ENCODE assay signal across 35 mouse cellular contexts in the genomic region with DNA sequence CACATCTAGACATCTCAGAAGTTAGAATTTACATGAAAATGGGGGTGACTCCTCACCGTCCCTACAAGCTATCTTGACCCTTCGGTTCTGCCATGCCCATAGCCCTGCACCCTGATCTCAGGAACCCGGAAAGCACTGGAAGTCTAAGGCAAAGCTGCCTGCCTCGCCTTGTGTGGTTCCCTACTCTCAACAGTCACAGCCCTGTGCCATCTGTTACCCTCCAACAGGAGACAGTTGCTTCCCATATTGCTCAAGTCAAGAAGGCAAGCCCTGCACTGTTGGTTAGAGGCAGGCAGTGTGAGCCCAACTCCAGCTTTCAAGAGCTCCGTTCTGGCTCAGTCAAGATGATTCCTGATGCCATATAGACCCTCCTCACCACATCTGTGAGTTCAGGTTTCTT. TPM values are rescaled to one million over a fixed set of nuclear protein-coding genes. Genes with fewer than 3 reads are reported as not detected.
A peak's percentile ranks its signal among the peaks of the same experiment; 100 is the strongest.
DNase-seq lines count a peak whose midpoint lies in the region; TF ChIP-seq lines count a peak whose summit lies in the region.
"Had no signal": no experiment of that assay in that cellular context is flagged by ENCODE, and none has a peak within 500 bp of the region (broad histone marks: within the 10 kb centered on the region; RNA-seq: fewer than 3 reads in every experiment).

No protein-coding gene starts in this region.

- H3K4me3 ChIP-seq in cerebellum, adult 2 months (replicated peaks; ENCODE audit: insufficient read depth, low read depth, low read length) = no peak overlapping the region
- H3K4me3 ChIP-seq: embryonic facial prominence, embryonic 13.5 days; forebrain, embryonic 10.5 days; heart, adult 2 months; heart, embryonic 13.5 days; kidney, embryonic 15.5 days; layer of hippocampus, adult 2 months; limb, embryonic 15.5 days had no signal

- no peaks in the 10 kb centered on the region for H3K27me3 ChIP-seq in cerebellum, adult 2 months (ENCODE audit: control insufficient read depth, insufficient read depth, low read length)

- H3K4me1 ChIP-seq in cerebellum, adult 2 months (ENCODE audit: control insufficient read depth, insufficient read depth, low read length) = peaks cover 24% of the 10 kb centered on the region

- no peak for TF ChIP-seq CTCF in cerebellum, adult 2 months (IDR thresholded peaks at IDR 0.05; ENCODE audit: borderline replicate concordance, insufficient read depth, low read depth, low read length)

- DNase-seq in layer of hippocampus, adult 9-11 months = peak; percentile 54
- DNase-seq in layer of hippocampus, postnatal 10 days (ENCODE audit: low spot score in 2 of 2) = no peak
- peak; percentile 65 to 77 for DNase-seq in cerebellum, adult 2 months
- DNase-seq in cerebellum, postnatal 14 days = peak; percentile 36 to 54
- DNase-seq in retina, embryonic 14.5 days (ENCODE audit: low spot score) = no peak
- DNase-seq in adrenal gland, postnatal 36 days = no peak
- DNase-seq: adrenal gland, adult 2 months; B cell, adult 2 months; gastrocnemius, postnatal 36 days; heart, adult 2 months; heart, postnatal 10 days; kidney, adult 11 months; kidney, postnatal 25 days; left cerebral cortex, postnatal 4 days; lung, embryonic 14.5 days; lung, postnatal 14 days; midbrain, embryonic 14.5 days; retina, postnatal 1 day; right cerebral cortex, postnatal 14 days; thymus, postnatal 4 days had no signal

- no peak for TF ChIP-seq POLR2A in cerebellum, adult 2 months (IDR thresholded peaks at IDR 0.05; ENCODE audit: borderline replicate concordance, insufficient read depth, low read length)

- 32% methylated on average over 5 of the region's 5 CpGs for WGBS in cerebellum, adult 2 months

- peak overlapping the region; percentile 39 for H3K27ac ChIP-seq in cerebellum, adult 2 months (ENCODE audit: insufficient read depth, low read length)
- H3K27ac ChIP-seq: embryonic facial prominence, embryonic 13.5 days; forebrain, embryonic 10.5 days; heart, adult 2 months; heart, embryonic 13.5 days; hindbrain, embryonic 14.5 days; kidney, embryonic 15.5 days; layer of hippocampus, adult 2 months; limb, embryonic 15.5 days; liver, embryonic 14.5 days had no signal

RNA-seq across cellular contexts. Expression of a gene that starts 48.4 kb away (rescaled TPM):
- not detected for total RNA-seq in layer of hippocampus, postnatal 10 days (2021)
- polyA plus RNA-seq in cerebellum, adult 2 months (2012; rRNA removed) = not detected in 2 replicates
- 10 to 100 TPM in 1 of 2 experiments, 1 to 10 TPM in 1; 1.5 to 15.6 TPM for total RNA-seq in adrenal gland, postnatal 36 days (2021)
- total RNA-seq: common myeloid progenitor, adult 5-6 weeks; hematopoietic stem cell, adult 5-6 weeks; layer of hippocampus, adult 2 months; layer of hippocampus, postnatal 36 days; left cerebral cortex, postnatal 4 days; monocyte, adult 5-6 weeks had no signal
- polyA plus RNA-seq: embryonic facial prominence, embryonic 13.5 days; forebrain, embryonic 10.5 days; heart, embryonic 13.5 days; hindbrain, embryonic 14.5 days; inflammation-experienced regulatory T-cells, adult 6 months; kidney, embryonic 15.5 days; limb, embryonic 15.5 days; liver, embryonic 14.5 days; lung, embryonic 14.5 days; midbrain, embryonic 14.5 days; small intestine, adult 2 months; stomach, embryonic 14.5 days had no signal

Comparison
In these comparisons a context has a peak if more than half of its experiments do, and no peak if none do; other contexts are left out.
1. DNase-seq: peak in layer of hippocampus, adult 9-11 months (single experiment), cerebellum, adult 2 months (2 of 2) and cerebellum, postnatal 14 days (2 of 2); none in layer of hippocampus, postnatal 10 days (0 of 2), retina, embryonic 14.5 days (single experiment) and adrenal gland, postnatal 36 days (0 of 2).